Mouse (Mus musculus): ENCODE results near the gene Car5a.

DNA sequence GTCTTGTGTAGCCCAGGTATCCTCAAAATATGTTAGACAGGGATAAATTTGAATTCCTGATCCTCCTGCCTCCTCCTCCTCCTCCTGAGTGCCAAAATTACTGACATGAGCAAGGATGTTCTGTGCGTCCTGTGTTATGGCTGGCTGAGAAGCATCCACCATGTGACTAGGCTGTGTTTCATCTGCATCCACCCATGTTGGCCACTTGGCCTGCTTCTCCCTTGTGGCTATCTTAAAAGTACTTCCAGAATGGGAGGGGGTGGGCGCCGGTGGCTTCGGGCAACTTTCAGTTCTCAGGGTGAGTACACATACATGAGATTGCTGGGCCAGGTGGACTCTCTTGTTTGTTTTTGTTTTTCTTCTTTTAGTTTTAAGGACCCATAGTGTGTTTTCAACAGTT lies 25.5 kb downstream of the Car5a start:
- TF ChIP-seq TAL1 (IDR thresholded peaks at IDR 0.05; ENCODE audit: low read length) (no peak), GATA1 (IDR thresholded peaks at IDR 0.05; ENCODE audit: low read length) (no peak)

Data from erythroblast, embryonic 14.5 days (primary cell).